Mouse (Mus musculus) megakaryocyte, embryonic 14.5 days (primary cell): Measurements from ENCODE around the gene Mrpl21.

ENCODE experiments used
- FLI1 ChIP-seq: IDR thresholded peaks from 2 replicates; pipeline ENCODE4 v1.6.1; 2012; ENCODE audit warnings: low read length, inconsistent platforms, mixed read lengths
- GATA1 ChIP-seq: IDR thresholded peaks from 3 replicates; pipeline ENCODE4 v1.6.1; 2012; ENCODE audit warnings: mixed read lengths, low read length, inconsistent platforms, borderline replicate concordance

- TF ChIP-seq GATA1 (no peak), FLI1 (no peak)
These were observed 12.5 kb downstream of the Mrpl21 start for GRCm38 (mm10) chr19:3295245-3295644.
